Mouse (Mus musculus) urinary bladder, postnatal 10 days (tissue): ENCODE results near the gene Syt13.

Experiments
- DNase-seq: peaks from one replicate; pipeline ENCODE4 v3.0.0; 2022; ENCODE audit warnings: low spot score

Syt13 gene

DNA sequence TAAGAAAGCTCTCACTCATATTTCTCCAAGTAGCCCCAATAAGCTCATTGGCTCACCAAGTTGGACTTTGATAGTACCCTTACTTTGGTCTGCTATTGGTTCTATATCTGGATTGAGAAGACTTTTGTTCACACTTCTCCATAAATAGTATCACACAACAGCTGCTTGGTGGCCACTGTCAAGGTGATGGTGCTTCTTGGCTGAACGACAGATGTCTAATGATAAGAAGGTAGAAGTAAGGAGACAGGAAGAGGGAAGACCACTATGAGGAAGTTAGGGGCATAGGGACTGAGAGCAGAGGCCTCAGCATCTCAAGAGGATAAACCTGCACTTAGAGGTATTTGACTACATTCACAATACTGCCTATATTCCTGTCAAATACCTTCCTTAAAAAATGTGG, 49.4 kb downstream of the Syt13 start:
- no peak for DNase-seq

DNA sequence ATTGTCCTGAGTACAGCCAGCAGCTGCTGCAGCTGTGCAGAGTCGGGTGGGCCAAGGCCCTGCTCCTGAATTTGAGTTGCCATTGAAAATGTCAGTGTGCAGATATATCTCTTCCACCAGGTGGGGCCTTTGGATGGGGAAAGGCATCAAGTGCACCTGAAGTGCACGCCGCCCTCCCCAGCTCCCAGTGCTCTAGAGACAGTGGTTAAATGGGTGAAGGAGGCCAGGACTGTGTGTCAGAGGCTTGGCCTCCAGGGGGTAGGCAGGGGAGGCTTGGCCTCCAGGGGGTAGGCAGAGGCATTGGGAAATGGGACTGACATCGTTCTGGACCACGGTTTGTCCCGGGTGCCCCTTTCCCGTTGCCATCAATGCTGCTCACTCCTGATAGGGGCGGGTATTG, 51.4 kb downstream of the Syt13 start:
- no peak for DNase-seq

DNA sequence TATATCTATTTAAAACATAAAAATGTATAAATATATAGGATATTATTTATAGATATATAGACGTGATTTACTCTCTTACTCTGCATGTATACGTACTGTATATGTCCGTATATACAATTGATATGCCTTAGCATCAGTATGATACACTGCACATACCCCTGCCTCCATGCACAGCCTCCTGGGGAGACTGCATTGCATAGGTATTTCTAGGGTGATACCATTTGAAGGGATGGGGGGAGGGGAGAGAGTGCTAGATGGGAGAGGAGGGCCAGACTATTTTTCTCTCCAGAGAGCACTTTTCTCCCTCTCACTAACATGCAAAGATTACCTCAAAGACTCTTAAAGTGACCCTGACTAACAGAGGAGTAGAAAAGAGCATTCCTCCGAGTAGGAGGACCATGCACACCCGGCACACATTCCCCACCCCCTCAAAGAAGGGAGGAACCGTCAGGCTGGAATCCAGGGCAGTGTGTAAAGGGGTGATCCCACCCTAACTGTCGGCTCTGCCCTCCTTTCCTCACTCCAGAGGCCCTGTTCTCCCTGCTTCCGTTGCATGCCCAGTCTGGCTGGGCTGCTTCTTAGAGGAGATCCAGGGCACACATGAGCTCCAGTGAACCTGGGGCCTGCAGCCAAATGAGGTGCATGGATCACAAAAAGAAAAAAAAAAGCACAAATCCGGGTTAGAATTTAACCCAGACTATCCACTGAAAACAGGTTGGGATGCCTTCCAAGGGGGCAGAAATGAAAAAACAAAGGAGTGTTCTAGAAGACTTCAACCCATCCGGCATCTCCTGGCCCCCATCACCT, 52.3 kb downstream of the Syt13 start:
- DNase-seq: no peak

DNA sequence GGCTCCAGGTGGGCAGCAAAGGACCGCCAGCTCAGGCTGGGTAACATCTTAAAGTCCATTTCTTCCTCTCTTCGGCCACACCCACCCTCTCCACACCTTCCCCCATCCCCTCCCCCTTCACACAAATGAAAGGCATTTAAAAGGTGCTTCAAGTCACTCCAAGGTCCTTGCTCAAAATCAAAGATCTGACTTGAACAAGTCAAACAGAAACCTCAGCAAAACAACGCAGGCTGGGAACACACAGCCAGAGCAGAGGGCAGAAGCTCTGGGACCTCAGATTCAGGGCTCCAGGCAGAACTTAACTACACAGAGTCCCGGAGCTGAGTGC, 52.9 kb downstream of the Syt13 start:
- DNase-seq: no peak

DNA sequence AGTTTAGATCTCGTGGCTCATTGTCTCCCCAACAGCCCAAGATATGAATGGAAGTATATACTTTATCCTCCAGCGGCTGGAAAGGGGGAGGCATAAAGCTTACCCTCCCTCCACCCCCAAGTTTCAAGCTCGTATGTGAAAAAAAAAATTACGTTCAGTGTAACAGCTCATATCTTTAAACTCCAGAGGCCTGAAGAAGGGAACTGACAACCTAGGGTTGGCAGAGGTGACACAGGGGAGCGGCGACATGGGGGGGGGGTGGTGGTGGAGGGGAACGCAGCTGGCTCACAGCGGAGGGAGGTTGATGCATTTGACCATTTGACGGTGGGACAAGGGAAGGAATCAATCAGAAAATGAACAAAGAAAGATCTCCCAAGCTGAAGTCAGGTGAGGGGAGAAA, 56.2 kb downstream of the Syt13 start:
- no peak for DNase-seq

DNA sequence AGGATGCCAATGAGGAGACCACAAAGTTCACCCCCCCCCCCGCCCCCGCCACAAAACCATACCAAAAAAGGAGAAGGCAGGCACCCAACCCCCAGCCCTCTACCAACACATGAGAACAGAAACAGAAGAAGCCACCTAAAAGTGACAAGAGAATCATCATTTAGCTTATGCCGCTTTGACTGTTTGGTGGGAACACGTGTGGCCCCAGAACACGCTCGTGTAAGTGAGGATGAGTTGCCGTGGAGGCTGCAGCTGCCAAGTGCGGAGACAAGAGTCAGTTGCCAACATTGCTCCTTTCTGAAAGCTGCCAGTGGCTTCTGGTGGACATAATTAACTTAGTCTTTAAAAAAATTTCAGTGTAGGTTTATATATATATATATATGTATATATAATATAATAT, 56.6 kb downstream of the Syt13 start:
- no peak for DNase-seq

DNA sequence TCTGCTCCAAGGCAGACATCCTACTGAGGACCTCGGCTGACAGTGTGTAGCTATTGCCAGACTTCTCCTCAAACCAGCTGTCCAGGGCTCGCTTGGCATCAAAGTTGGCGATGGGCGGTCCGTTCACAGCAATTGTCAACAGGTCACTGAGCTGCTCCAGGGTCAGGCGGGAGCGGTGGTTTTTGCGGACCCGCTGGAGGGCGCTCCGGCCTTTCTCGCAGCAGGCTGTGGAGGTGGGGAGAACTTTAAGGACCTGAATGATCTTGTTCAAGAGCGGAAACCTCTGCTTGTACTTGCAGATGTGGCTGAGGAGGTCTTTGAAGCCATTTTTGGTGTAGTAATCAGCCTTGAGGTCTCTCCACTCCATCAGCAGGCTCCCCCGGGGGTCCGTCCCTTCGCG, 57.2 kb downstream of the Syt13 start:
- DNase-seq: no peak

DNA sequence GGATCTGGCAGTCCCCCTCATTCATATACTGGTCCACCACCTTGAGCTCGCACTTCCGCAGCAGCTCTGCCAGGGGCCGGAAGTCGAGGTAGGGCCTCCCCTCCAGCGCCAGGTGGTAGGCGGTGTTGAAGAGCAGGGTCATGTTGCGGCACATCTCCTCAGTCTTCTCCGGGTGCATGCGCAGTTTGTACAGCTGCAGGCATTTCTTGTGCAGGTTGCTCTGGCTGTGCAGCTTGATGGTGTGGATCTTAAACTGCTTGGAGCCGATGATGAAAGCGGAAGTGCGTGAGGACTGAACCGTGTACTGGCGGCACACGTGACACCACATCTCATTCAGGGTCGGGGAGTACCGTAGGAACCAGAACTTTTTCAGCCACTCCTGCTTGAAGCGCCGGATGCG, 58.7 kb downstream of the Syt13 start:
- DNase-seq: no peak

DNA sequence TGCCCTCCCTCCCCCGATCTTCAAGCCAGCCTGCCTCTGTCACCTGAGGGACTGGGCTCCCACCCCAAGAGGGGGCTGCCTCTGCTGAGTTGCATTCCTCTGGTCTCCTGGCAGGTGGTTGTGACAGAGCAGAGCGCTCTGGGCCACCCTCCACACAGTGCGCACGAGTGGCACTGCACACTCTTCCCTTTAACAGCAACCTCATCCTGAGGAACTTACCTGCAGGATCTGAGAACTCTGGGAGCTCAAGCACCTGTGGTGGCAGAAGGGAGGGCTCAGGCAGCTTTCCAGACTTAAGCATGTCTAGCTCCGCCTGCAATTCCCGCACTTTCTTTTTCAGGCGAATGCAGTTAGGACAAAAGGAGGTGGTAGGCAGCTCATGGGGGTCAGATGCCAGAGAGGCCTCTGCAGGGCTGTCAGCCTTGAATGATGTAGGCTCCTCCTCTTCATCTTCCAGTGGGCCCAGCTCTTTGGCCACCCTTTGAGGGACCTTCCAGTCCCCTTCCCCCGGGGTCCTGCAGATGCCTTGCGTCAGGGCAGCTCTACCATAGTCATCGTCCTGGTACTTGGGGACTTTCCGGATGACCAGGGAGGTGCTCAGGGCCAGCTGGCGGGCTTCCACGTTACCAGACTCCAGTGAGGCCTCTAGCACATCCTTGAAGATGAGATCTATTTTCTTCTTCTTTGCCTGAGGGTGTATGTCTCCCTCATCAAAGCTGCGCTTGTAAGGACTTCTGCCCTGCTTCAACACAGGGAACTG, 60.3 kb downstream of the Syt13 start:
- DNase-seq: no peak

DNA sequence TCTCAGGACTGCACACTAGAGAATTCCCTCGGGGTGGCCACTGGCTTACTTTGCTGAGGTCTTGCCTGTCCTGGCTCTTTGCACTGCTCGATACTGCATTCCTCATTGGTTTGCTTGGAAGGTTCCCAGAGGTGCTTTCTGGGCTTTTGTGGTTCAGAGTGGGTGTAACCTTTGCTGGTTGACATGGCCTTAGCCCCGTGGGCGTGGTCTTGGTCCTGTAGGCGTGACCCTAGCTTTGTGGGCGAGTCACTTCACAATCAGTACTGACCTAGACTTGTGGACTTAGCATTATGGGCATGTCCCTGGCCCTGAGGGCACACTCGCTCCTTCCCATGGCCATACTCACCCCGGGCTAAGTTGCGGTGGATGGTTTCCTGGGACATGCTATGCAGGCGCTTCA, 65.3 kb downstream of the Syt13 start:
- no peak for DNase-seq

DNA sequence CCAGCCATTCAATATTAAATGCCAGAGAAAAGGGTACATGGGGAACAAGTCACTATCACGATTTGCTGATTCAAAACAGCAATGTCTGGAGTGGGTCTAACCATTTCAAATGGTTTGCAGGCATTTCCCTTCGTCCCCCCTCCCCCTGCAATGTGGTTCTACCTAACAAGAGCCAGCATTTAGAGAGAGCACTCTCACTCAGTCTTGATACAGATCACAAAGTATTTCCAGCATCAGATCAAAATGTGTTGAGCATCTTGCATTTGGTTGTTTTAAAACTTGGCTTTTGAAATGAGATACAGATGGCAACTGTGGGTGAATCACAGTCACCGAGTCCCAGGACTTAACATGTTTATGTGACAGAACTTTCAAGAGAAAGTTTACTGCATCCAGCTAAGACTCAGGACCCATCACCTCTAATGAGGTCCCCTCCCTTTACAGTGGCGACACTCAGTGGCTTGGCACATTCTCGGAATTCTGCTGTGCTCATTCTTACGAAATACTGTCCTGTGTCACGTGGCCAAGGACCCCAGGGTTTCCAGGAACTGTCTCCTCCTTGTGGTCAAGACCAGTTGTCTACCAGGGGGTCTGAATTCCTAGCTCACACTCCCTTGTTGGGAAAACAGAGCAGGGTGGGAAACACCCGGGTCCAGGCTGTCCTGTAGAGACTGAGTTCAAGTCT, 67.8 kb downstream of the Syt13 start:
- no peak for DNase-seq

DNA sequence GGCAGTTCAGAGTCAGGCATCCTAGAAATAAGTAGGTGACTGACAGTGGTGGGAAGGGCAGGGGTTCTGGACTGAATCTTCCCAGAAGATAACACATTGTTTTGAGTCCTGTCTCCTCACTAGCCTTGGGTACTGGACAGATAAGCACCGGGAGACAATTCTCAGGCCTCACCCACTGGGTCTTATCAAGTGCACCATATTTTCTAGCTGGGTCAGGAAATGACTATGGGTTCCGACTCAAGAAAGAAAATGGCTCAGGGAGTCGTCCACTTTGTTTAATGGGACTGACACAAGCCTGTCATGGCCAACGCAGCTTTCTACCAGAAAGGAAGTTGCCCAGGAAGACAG, 68.3 kb downstream of the Syt13 start:
- no peak for DNase-seq

DNA sequence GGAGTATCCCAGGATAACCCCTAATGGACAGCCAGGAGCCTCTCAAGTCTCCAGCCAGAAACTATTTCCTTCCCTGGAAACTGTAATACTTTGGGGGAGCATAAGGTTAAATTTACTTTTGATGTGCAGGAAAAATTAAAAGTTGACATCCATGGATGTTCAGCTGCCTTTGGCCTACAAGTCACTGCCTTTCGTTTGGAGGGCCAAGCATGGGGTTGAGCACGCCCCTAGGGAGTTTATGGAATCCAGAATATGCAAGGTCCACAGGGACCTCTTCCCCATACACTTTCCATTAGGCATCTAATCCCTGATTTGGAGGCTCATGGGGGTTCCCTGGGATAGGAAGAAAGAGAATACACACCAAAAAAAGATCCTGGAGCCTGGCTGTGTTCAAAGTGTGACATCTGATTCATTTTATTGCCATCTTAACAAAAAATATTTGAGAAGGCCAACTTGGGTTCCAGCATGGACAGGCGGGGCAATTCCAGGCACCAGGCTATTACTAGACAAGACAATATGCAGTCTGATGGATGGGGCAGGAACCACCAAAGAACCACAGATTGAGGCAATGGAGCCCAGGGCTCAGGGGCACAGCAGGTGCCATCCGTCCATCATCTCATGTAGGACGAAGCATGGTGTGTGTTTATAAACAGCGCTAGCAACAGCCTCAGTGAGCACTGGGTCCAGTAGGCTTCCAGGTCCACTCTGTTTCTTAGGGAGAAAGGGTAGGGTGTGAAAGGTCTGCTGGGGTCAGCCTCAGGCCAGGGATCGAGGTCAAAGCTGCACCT, 69.6 kb downstream of the Syt13 start:
- DNase-seq: no peak

DNA sequence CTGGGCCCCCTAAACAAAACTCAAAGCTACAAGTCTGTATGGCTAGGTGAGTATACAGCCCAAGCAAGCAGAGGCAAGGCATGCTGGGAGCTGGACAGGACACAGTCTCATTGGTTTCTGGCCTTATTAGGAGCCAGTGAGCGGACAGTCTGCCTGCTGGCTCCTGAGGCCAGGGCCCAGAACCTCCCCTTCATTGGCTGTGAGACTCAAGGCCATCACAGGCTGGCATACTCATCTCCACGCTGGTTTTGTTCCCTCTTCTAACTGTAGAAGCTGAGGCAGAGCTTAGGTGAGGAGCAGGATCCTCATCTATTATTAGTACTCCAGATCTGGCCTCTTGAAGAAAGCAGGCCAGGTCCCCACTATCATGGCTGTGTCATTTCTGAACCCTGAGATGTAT, 70.3 kb downstream of the Syt13 start:
- no peak for DNase-seq

DNA sequence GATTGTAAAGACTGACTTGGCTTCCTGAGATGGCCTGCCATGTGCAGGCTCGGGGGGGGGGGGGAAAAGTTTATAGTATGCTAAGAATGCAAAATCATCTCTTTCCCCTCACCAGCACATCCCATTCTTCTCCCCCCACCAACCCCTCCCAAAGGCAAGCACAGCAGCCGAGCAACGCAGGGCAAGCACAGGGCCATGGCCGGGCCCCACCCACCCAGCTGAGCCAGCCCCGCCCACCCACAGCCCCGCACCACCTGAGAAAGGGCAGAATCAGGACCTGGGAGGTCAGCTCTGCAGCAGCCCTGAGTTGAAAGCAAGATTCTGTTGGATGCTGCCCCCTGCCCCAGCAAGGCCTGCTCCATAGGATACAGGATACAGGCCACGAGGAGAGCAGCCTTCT, 70.7 kb downstream of the Syt13 start:
- no peak for DNase-seq

DNA sequence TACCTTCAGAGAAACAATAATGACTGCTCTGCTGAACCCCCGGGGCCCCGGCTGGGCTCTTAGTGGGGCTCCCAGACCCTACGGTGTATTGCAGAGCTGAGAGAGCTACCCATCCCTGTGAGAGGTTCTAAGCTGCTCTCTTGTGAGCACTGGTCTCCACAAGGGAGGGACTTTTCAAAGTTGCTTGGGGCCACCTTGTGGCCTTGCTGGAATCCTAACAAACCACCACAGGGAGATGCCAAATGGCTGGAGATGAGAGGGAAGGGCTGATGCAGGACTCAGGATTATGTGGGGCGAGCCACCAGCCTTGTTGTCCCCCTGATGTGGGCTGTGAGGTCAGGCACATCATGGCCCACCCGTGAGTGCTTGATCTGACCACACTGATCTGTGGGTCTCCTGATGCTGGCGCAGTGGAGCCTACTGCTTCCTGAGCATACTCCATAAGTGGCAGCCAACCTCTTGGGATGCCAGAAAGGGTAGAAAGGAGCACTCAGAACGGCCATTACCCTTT, 72.3 kb downstream of the Syt13 start:
- no peak for DNase-seq

DNA sequence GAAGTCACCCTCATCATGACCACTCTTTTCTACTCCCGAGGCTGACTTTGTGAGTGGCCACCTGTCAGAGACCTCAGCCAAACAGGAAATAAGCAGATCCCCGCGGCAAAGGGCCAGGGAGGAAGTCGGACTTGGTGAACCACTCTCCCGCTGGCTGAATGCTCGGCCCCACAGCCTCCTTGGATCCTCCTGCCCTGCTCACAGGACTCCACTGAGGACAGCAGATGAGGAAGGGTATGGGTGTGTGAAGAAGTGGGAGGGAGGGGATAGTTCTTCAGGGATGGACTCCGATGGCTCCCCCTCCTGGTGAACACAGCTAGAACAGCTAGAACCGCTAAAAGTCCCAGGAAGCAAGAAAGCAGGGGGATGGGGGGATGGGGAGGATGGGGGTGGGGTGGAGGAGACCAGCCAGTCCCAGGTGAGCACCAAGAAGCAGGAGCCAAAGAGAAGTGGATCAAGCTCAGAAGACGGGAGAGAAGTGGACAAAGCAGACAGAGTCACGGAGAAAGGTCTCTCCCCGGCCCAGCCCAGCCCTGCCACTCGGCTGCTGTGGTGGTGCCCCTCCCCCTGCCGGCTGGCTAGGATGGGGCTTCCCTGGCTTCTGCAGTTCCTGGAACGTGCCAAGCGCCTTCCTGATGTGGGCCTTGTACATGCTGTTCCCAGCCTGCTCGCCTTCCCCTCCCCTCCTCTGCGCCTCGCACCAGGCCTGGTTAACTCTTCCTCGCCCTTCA, 73.2 kb downstream of the Syt13 start:
- peak; percentile 39 for DNase-seq

DNA sequence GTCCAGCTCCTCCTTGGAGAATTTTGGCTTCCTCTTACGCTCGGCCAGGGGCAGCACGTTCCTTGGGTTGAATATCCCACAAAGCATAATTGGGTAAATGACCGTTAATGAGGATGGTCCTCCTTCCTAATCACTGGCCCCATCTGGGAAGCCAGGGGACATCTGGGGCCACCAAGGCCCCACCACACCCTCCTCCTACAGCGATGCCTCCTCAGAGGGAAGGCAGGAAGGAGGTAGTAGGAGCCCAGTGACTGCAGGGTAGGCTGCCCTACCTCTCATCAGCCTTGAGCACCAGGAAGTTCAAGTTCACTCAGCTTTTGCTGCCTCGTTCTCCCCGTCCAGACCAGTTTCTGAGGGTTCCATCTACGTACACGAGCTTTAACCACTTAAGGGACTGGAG, 74.7 kb downstream of the Syt13 start:
- DNase-seq: no peak

DNA sequence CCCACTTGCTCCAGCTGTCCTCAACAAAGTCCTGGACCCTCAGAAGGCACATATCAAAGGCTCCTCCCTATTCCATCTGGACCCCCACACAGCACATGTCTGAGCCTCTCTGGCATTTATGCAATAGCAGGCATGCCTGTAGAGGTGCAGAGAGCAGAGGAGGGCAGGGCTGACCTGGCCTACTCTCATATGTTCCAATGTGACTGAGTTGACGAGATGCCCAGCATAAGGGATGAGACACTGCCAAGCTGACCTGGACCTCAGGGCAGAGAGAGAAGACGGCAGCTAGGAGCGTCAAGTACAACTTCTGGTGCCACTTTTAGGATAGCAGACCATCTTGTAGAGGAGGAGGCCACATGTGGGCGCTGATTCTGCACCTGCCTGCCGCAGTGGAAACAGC, 77.1 kb downstream of the Syt13 start:
- DNase-seq: no peak

DNA sequence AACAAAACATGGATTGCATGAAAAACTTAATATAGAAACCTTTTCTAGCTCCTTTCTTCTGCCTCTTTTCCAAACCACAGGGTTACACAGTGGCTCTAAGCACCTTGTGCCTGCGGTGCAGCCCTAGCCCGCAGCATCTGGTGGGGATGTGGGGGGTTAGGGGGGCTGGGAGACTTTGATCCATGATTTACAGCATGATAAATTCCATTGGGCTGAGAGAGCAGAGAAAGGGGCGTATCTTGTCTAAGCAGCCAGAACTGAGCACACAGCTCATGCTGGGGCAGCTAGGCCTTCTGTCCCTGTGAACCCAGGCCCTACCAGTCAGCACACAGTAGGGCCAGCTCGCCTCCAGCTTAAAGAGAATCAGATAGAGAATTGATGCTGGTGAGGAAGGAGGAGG, 90.1 kb downstream of the Syt13 start:
- no peak for DNase-seq
